Mouse (Mus musculus) stomach, embryonic 16.5 days (tissue): Measurements from ENCODE around the gene Pctp. TPM values are rescaled to one million over a fixed set of nuclear protein-coding genes. Genes with fewer than 3 reads are reported as not detected.

Experiments used
- ATAC-seq: fragments of 200-750 bp; cut with Nextera tagmentation; 2 replicates; pipeline ENCODE4 v1.8.0; 2017; ENCODE audit warnings: moderate number of reproducible peaks, moderate TSS enrichment; ENCODE audit not compliant: insufficient read depth, low FRiP score
- H3K27ac ChIP-seq: fragments of 300-500 bp; sonication (generic); 2 replicates; pipeline ENCODE4 v1.5.1; 2014; ENCODE audit warnings: low read length
- H3K27me3 ChIP-seq: fragments of 300-500 bp; sonication (generic); 2 replicates; pipeline ENCODE4 v1.6.1; 2014; ENCODE audit warnings: low read length, control low read depth, mixed read lengths; ENCODE audit not compliant: control insufficient read depth, insufficient read depth
- H3K36me3 ChIP-seq: fragments of 300-500 bp; sonication (generic); 2 replicates; pipeline ENCODE4 v1.6.1; 2014; ENCODE audit warnings: low read length; ENCODE audit not compliant: control insufficient read depth, insufficient read depth
- H3K4me1 ChIP-seq: fragments of 300-500 bp; sonication (generic); 2 replicates; pipeline ENCODE4 v1.6.1; 2014; ENCODE audit warnings: low read length, control low read depth, mixed read lengths; ENCODE audit not compliant: control insufficient read depth, insufficient read depth
- H3K4me2 ChIP-seq: fragments of 300-500 bp; sonication (generic); 2 replicates; pipeline ENCODE4 v1.6.1; 2014; ENCODE audit warnings: low read depth, low read length, mixed read lengths
- H3K4me3 ChIP-seq: fragments of 300-500 bp; sonication (generic); replicated peaks from 2 replicates; pipeline ENCODE4 v1.5.1; 2014; ENCODE audit warnings: mild to moderate bottlenecking, low read length
- H3K9ac ChIP-seq: fragments of 300-500 bp; sonication (generic); 2 replicates; pipeline ENCODE4 v1.6.1; 2014; ENCODE audit warnings: low read length
- H3K9me3 ChIP-seq: fragments of 300-500 bp; sonication (generic); replicated peaks from 2 replicates; pipeline ENCODE4 v1.6.1; 2016; ENCODE audit warnings: low read length, control low read depth; ENCODE audit not compliant: control insufficient read depth
- WGBS: fragments of 180-500 bp; shearing (Covaris S2); extraction: QIAGEN DNeasy Blood & Tissue Kit; methylation state at CpG from one replicate; pipeline ENCODE4 v1.1.7; 2014; 5-methylcytosine and 5-hydroxymethylcytosine counted together
- polyA plus RNA-seq: library from polyadenylated mRNA; unstranded; fragments of >200 nt; fragmentation: Nextera tagmentation; extraction: Ambion mirVana; gene quantifications from 2 replicates; pipeline ENCODE4 v1.2.1, GENCODE M21; 2015

Pctp gene
- polyA plus RNA-seq, 1 experiment from 2014 or later, result 14.6 TPM

DNA sequence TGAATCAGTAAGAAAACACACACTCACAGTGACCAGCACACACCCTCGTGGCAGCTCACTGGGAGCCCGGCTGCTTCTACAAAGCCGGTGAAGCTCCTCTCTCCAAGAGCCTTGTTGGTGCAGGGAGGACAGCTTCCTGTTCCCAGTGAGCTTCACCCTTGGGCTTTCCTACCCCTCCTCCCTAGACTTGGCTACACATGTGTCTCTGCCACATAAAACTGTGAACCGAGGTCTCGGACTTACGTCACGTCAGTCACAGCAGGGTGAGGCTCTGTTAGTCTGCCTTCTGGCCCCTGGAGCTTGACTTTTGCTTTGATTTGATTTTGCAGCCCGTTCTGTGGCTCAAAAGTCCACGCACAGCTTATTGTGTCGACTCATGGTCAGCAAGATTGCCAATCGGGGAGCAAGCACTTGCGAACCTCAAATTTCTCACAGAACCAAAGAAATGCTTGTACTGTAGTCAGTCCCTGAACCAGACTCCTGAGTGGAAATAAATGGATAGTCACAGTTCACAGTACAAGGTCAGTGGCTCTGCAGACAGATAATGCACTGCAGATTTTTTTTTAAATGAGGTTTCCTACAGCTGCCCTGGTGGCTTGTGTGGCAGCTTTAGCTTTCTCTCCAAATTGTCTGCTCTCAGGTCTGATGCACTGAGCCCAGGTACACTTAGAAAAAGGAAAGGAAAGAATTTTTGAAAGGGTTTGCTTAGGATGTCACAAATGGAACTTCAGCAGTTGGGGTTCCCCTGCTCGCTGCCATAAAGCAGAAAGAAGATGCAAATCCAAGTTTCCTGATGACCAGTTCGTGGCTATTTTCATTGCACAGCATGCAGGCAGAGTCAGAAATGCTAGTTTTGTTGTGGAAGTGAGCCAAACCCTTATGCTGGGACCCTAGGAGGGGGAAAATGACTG, 23.5 kb upstream of the Pctp start:
- 56% methylated on average over 14 of the region's 14 CpGs for WGBS
- peak; percentile 37; the same call in 1 of the 2 replicates for ATAC-seq

DNA sequence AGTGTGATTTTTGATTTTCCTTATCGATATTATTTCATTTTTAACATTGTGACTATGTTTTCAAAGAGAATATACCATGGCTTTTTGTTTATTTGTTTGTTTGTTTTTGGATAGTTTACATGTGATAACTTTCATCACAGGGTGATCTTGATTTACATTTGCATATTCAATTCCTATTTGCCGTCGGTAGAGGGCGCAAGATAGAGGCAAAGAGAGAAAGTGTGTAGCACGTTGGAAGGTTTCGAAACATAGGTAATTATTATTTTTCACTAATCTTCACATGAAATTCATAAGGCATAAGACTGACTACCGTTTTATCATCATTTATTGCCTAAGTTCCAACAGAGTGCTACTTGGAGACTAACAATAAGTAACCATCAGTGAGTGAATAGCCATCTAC, 16.5 kb upstream of the Pctp start:
- no peaks in the 10 kb centered on the region for H3K9me3 ChIP-seq
- no peak overlapping the region for H3K4me3 ChIP-seq
- no peaks in the 10 kb centered on the region for H3K27me3 ChIP-seq
- no peaks in the 10 kb centered on the region for H3K4me1 ChIP-seq
- H3K36me3 ChIP-seq, result no peaks in the 10 kb centered on the region
- no peak overlapping the region for H3K9ac ChIP-seq
- WGBS, result 14% methylated on average over 7 of the region's 7 CpGs
- H3K27ac ChIP-seq, result no peak overlapping the region
- H3K4me2 ChIP-seq, result no peak overlapping the region
- ATAC-seq, result no peak

More for the DNA sequence above, 23.5 kb upstream of the Pctp start:
- no peak overlapping the region for H3K9ac ChIP-seq
- H3K4me2 ChIP-seq, result 0 out of 2 replicates have a peak overlapping the region, but pooled peaks have one; percentile 10
- no peak overlapping the region for H3K27ac ChIP-seq
- H3K4me1 ChIP-seq, result peaks cover 13% of the 10 kb centered on the region
- H3K9me3 ChIP-seq, result no peaks in the 10 kb centered on the region
- H3K27me3 ChIP-seq, result no peaks in the 10 kb centered on the region
- H3K36me3 ChIP-seq, result no peaks in the 10 kb centered on the region
- H3K4me3 ChIP-seq, result no peak overlapping the region

DNA sequence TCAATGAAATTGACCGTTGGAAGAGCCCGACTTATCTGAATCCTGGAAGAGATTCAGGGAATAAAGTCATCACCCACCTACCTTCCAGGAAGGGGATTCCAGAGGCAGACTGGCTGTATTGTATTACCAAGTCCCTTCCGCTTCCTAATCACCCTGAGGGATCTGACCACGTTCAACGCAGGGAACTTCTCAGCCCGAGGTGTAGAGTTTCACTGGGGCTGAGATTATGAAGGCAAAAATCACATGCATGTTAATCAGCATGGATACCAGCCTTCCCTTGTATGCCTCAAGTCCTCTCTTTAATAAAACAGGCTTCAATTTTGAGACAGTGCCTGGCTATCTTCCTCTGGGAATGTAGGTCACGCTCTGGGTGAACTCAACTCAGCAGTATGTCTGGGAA, 12.6 kb upstream of the Pctp start:
- Histone ChIP-seq H3K9me3 (no peaks in the 10 kb centered on the region), H3K4me1 (no peaks in the 10 kb centered on the region), H3K27me3 (no peaks in the 10 kb centered on the region), H3K27ac (no peak overlapping the region), H3K4me2 (no peak overlapping the region), H3K4me3 (no peak overlapping the region), H3K36me3 (no peaks in the 10 kb centered on the region), H3K9ac (no peak overlapping the region)
- no peak for ATAC-seq
- WGBS, result 55% methylated on average over 7 of the region's 7 CpGs

DNA sequence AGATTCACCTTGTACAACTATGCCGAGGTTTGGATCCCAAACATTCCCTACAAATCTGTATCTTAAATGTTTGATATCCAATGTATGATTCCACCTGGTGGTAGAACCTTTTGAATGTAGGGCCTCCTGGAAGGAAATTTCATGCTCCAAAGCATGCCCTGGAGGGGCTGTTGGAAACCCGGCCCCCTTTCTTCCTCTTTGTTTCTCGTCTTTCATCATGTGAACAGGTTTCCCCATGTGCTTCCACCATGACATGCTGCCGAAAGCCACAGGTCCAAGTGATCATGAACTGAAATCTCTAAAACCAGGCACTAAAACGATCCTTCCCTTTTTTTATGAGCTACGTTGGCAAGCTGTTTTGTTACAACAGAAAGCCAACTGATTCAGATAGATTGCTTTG, 11.0 kb upstream of the Pctp start:
- WGBS, result 80% methylated on average over 6 of the region's 6 CpGs
- Histone ChIP-seq H3K27ac (no peak overlapping the region), H3K4me3 (no peak overlapping the region), H3K36me3 (no peaks in the 10 kb centered on the region), H3K9me3 (no peaks in the 10 kb centered on the region), H3K27me3 (no peaks in the 10 kb centered on the region), H3K4me2 (no peak overlapping the region), H3K4me1 (no peaks in the 10 kb centered on the region), H3K9ac (no peak overlapping the region)
- no peak for ATAC-seq

DNA sequence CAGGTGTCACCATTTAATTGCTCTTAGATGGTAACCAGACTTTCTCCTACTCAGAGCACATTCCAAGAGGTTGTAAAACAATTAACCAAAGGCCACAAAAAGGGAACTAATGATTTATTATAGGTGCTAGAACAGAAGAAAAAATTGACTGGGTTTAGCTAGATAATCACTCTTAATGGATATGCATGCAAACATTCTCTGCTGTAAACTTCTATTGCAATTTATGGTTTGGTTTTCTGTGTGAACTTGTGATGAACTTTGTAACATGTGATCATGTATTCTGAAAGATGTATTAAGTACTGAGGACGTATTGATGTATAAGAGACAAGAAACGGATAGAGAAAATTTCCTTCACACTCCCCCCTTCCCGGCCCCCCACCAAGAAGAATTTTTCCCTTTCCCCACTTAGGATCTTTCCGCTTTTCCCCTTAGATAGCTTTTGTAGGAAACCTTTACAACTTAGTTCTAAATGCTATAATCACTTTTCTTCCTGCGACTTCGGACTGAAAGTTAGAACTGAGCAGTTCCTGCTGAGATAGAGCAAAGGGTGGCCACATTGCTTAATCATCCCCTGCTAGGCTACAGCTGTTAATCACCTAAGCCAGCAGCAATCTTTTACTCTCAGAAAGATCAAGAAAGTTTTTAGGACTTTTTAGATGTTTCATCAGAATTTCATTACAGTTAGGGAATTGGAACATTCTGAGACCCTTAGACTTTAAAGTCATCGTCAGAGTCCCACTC, 5.3 kb upstream of the Pctp start:
- ATAC-seq, result no peak

DNA sequence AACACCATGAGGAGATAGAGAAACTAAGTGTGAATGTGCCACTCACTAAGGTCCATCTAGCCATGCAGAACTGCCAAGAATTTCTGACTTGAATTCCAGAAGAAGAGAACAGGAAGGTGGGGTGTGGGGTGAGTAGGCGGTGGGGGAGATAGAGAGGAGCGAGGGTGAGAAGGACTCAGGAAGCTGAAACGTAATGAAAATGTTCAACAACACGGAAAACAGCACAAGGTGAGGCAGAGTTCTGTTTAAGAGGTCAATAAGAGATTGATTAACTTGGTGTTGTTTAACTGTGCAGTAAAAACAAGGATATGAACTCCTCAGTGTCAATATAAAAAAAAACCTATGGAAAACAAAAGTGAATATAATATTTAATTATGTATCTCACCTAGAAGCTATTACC, 3.4 kb upstream of the Pctp start:
- Histone ChIP-seq H3K27ac (no peak overlapping the region), H3K36me3 (no peaks in the 10 kb centered on the region), H3K4me3 (no peak overlapping the region), H3K9ac (no peak overlapping the region), H3K4me1 (no peaks in the 10 kb centered on the region), H3K27me3 (no peaks in the 10 kb centered on the region), H3K4me2 (no peak overlapping the region), H3K9me3 (no peaks in the 10 kb centered on the region)
- no peak for ATAC-seq
- 47% methylated on average over 4 of the region's 4 CpGs for WGBS

More for the DNA sequence above, 5.3 kb upstream of the Pctp start:
- no peak overlapping the region for H3K4me2 ChIP-seq
- 32% methylated on average over 7 of the region's 7 CpGs for WGBS
- H3K4me1 ChIP-seq, result no peaks in the 10 kb centered on the region
- no peak overlapping the region for H3K27ac ChIP-seq
- H3K4me3 ChIP-seq, result no peak overlapping the region
- H3K9me3 ChIP-seq, result no peaks in the 10 kb centered on the region
- H3K9ac ChIP-seq, result no peak overlapping the region
- H3K27me3 ChIP-seq, result no peaks in the 10 kb centered on the region
- no peaks in the 10 kb centered on the region for H3K36me3 ChIP-seq

DNA sequence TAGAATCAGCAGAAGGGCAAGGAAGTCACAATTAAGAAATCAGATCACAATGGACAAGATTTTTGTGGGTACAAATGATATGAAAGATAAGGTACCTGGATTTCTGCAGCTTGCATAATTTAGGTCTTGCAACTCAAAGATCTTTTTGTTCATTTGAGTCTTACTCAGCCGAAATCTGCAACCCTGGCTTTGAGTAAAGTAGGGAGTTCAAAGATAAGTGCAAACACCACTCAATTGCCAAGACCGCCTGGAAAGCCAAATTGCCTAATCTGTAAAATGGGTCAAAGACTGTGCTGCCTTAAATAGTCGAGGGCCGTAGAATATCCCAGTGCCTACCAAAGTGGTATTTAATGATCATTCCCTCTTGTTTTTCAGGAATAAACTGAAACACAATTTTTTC, 692 bp upstream of the Pctp start:
- Histone ChIP-seq H3K9me3 (no peaks in the 10 kb centered on the region), H3K27me3 (no peaks in the 10 kb centered on the region), H3K9ac (no peak overlapping the region), H3K4me1 (no peaks in the 10 kb centered on the region), H3K27ac (no peak overlapping the region), H3K4me3 (no peak overlapping the region), H3K4me2 (no peak overlapping the region), H3K36me3 (no peaks in the 10 kb centered on the region)
- ATAC-seq, result no peak
- 95% methylated on average over 4 of the region's 4 CpGs for WGBS

DNA sequence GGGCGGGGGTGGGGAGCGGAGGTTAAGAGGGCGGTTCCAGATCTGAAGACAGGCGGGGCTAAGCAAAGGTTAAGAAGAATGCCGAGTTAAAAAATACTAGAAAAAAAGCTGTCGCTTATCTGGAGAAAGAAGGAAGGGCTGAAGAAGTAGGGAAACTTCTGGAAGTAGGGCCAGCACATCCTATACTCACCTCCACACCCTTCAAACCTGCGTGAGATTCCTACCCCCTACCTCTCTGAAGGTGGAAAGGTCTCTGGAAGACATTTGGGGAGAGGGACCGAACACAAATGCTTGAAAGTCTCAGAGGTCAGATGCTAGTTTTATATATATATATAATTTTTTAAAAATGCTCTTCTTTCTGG, 274 bp upstream of the Pctp start:
- WGBS, result 11% methylated on average over 8 of the region's 8 CpGs
- Histone ChIP-seq H3K27me3 (no peaks in the 10 kb centered on the region), H3K27ac (no peak overlapping the region), H3K4me3 (peak overlapping the region; percentile 57), H3K4me2 (peak overlapping the region; percentile 70), H3K4me1 (no peaks in the 10 kb centered on the region), H3K9ac (peak overlapping the region; percentile 78), H3K36me3 (no peaks in the 10 kb centered on the region), H3K9me3 (no peaks in the 10 kb centered on the region)
- no peak; the same call in 1 of the 2 replicates for ATAC-seq
